Mouse (Mus musculus): Measurements from ENCODE around the gene Klk1b4. TPM values are rescaled to one million over a fixed set of nuclear protein-coding genes. Genes with fewer than 3 reads are reported as not detected.

Klk1b4 gene
- polyA plus RNA-seq, 1 experiment from 2014 or later: 0.16 TPM

DNA sequence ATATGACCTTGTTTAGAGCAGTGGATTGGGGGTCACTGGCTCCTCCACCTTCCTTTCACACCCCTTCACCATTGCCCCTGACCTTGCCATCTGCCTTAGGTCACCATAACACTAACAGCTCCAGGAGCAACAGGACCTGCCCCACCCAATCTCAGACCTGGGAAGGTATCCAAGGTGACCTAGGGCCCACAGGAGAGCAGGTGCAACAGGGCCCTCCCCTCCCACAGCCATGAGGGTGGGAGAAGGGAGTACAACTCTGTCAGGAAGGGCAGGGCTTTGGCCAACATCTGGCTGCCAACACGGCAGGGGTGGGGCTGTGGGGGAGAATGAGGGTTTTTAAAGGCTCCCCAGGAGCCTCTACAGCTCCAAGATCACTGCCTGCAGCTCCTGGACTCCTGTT lies 17.8 kb downstream of the Klk1b4 start, which contains the start of gene Klk1:
TSS of gene Klk1 (plus strand) at position 285 of the 400 bp plus-strand sequence.
- Histone ChIP-seq H3K9me3 (ENCODE audit: control insufficient read depth, low read length) (no peaks in the 10 kb centered on the region), H3K9ac (ENCODE audit: low read depth, low read length) (no peak within 1 kb of the TSS), H3K4me3 (ENCODE audit: low read length) (no peak within 1 kb of the TSS), H3K27ac (ENCODE audit: low read length) (no peak within 1 kb of the TSS), H3K4me1 (ENCODE audit: control insufficient read depth, insufficient read depth, low read length) (0 out of 2 replicates have a peak, but pooled peaks cover 4% of the 10 kb centered on the region), H3K27me3 (replicated peaks; ENCODE audit: control insufficient read depth, insufficient read depth, low read length) (no peaks in the 10 kb centered on the region), H3K36me3 (ENCODE audit: control insufficient read depth, insufficient read depth, low read length) (no peaks in the 10 kb centered on the region), H3K4me2 (ENCODE audit: low read depth, low read length) (no peak within 1 kb of the TSS)
- ATAC-seq: peak; percentile 66
- WGBS: 33% methylated on average over 1 of the region's 1 CpGs

DNA sequence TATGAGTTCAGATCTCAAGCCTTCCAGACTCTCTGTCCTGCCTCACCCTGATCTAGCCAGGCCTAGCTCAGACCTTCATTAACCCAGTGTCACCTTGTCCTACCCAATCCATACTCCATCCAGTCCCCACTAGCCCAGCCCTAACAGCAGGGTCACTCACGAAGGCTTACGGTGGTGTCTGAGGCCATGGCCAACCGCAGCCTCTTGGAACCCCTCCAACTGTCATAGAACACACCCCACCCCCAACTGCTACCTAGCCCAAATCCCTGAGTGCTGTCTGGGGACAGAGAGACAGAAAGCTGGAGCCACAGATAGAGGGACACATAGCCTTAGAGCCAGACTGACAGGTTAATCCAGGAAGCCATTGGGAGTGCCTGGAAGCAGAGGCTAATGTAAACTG lies 28.7 kb downstream of the Klk1b4 start, which contains the start of gene Gm36864:
TSS of gene Gm36864 (plus strand) at position 269 of the 400 bp plus-strand sequence.
- no peaks in the 10 kb centered on the region for H3K27me3 ChIP-seq (replicated peaks; ENCODE audit: control insufficient read depth, insufficient read depth, low read length)
- 71% methylated on average over 3 of the region's 3 CpGs for WGBS
- H3K4me2 ChIP-seq (ENCODE audit: low read depth, low read length): no peak within 1 kb of the TSS
- H3K36me3 ChIP-seq (ENCODE audit: control insufficient read depth, insufficient read depth, low read length): no peaks in the 10 kb centered on the region
- no peaks in the 10 kb centered on the region for H3K9me3 ChIP-seq (ENCODE audit: control insufficient read depth, low read length)
- no peak within 1 kb of the TSS for H3K9ac ChIP-seq (ENCODE audit: low read depth, low read length)
- ATAC-seq: no peak
- H3K4me1 ChIP-seq (ENCODE audit: control insufficient read depth, insufficient read depth, low read length): no peaks in the 10 kb centered on the region
- no peak within 1 kb of the TSS for H3K27ac ChIP-seq (ENCODE audit: low read length)
- no peak within 1 kb of the TSS for H3K4me3 ChIP-seq (ENCODE audit: low read length)

DNA sequence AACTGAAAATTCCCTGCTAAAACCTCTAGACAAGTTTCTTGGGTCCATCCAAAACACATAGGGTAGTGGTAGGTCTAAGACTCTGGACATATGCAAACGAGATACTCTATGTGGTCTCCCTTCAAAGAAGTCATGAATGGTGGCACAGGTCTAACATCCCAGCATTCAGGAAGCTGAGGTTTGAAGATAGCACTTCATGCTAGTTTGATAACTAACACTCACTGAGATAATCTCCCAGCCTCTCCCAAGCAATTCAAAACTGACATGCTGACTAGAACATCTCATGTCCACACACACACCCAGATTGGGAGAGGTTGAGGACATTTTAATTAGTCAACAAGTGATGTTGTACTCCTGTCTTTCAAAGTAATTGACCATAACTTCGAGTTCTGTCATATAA lies 32.7 kb downstream of the Klk1b4 start:
- H3K4me3 ChIP-seq (ENCODE audit: low read length): no peak overlapping the region
- WGBS: 61% methylated on average over 2 of the region's 2 CpGs
- no peaks in the 10 kb centered on the region for H3K27me3 ChIP-seq (replicated peaks; ENCODE audit: control insufficient read depth, insufficient read depth, low read length)
- ATAC-seq: no peak
- H3K9ac ChIP-seq (ENCODE audit: low read depth, low read length): no peak overlapping the region
- H3K4me2 ChIP-seq (ENCODE audit: low read depth, low read length): no peak overlapping the region
- H3K27ac ChIP-seq (ENCODE audit: low read length): no peak overlapping the region
- no peaks in the 10 kb centered on the region for H3K36me3 ChIP-seq (ENCODE audit: control insufficient read depth, insufficient read depth, low read length)
- no peaks in the 10 kb centered on the region for H3K9me3 ChIP-seq (ENCODE audit: control insufficient read depth, low read length)
- no peaks in the 10 kb centered on the region for H3K4me1 ChIP-seq (ENCODE audit: control insufficient read depth, insufficient read depth, low read length)

GRCm38 (mm10) chr7:44240712-44241111 lies 33.5 kb downstream of the Klk1b4 start:
- Histone ChIP-seq H3K36me3 (ENCODE audit: control insufficient read depth, insufficient read depth, low read length) (no peaks in the 10 kb centered on the region), H3K4me1 (ENCODE audit: control insufficient read depth, insufficient read depth, low read length) (peaks cover 6% of the 10 kb centered on the region), H3K27ac (ENCODE audit: low read length) (no peak overlapping the region), H3K9me3 (ENCODE audit: control insufficient read depth, low read length) (no peaks in the 10 kb centered on the region), H3K4me3 (ENCODE audit: low read length) (no peak overlapping the region), H3K9ac (ENCODE audit: low read depth, low read length) (no peak overlapping the region), H3K4me2 (ENCODE audit: low read depth, low read length) (no peak overlapping the region), H3K27me3 (replicated peaks; ENCODE audit: control insufficient read depth, insufficient read depth, low read length) (no peaks in the 10 kb centered on the region)
- WGBS: 67% methylated on average over 1 of the region's 1 CpGs
- no peak for ATAC-seq

DNA sequence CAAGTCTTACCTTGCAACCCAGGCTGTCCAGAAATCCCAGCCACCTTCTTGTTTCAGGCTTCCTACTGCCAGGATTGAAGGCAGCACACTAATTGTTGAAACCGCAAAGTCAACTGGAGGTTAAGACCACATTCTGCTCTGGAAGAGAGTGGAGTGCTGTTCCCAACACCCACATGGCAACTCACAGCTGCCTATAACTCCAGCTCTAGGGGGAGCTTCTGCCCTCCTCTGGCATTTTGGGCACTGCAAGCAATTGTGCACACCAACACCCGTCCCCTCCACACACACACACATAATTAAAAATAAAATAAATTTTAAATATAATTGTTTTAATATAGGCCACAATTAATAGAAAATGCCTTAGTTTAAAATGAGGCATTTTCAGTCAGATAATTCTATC lies 33.9 kb downstream of the Klk1b4 start:
- Histone ChIP-seq H3K4me1 (ENCODE audit: control insufficient read depth, insufficient read depth, low read length) (peaks cover 6% of the 10 kb centered on the region), H3K27ac (ENCODE audit: low read length) (no peak overlapping the region), H3K9me3 (ENCODE audit: control insufficient read depth, low read length) (no peaks in the 10 kb centered on the region), H3K4me3 (ENCODE audit: low read length) (no peak overlapping the region), H3K27me3 (replicated peaks; ENCODE audit: control insufficient read depth, insufficient read depth, low read length) (no peaks in the 10 kb centered on the region), H3K4me2 (ENCODE audit: low read depth, low read length) (no peak overlapping the region), H3K9ac (ENCODE audit: low read depth, low read length) (no peak overlapping the region), H3K36me3 (ENCODE audit: control insufficient read depth, insufficient read depth, low read length) (no peaks in the 10 kb centered on the region)
- no peak for ATAC-seq
- WGBS: 63% methylated on average over 2 of the region's 2 CpGs

DNA sequence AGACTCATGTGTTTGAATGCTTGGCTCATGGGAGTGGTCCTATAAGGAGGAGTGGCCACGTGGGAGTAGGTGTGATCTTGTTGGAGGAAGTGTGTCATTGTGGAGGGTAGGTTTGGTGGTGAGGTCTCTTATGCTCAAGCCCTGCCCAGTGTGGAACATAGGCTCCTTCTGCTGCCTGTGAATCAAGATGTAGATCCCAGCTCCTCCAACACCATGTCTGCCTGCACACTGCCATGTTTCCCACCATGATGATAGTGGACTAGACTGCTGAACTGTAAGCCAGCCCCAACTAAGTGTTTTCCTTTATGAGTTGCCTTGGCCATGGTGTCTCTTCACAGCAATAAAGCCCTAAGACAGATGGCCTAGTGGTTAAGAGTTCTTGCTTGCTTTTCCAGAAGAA lies 36.8 kb downstream of the Klk1b4 start:
- H3K4me2 ChIP-seq (ENCODE audit: low read depth, low read length): no peak overlapping the region
- WGBS: 57% methylated on average over 1 of the region's 1 CpGs

DNA sequence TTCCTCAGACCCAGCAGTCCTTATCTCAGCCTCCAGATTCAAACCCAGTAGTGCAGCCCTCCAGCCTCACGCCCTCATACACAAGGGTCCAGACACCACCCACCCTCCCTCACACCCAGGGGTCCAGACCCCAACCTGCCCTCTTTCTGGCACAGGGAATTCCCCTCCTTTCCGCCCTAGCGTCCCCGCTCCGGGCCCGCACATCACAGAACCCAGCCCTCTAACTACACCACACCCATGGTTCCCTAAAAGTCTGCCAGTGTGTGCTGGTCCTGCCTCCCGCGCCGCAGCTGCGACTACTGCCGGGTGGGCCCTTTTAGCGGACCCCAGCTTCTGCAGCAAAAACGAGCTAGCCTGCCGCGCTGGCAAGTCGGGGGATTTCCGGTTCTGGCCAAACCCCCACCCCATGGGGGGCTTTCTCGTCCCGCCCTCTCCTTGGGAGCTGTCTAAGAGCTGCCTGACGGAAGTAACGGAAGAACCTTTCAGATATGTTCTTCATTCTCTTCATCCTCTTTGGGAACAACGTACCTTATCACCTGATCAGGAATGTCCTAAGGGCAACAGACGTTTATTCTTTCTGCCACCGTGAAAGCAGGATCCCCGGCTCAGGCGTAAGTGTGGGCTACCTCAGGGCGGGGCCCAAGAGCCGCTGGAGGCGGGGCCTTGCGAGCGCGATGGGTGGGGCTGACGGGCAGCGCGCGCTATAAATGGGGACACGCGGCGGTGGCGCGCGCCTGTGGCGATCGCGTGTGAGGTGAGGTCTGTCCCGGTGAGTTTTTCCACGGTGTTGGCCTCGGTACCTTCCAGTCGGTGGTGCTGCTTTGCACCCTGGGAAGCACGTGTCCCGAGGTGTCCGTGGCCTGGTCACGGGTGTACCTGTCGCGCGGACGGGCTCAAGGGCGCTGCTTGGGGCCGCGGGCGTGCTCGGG lies 39.1 kb downstream of the Klk1b4 start, which contains the start of the genes 1700028J19Rik and 2410002F23Rik:
TSS of gene 1700028J19Rik (minus strand) at position 641 of the 929 bp plus-strand sequence.
TSS of gene 2410002F23Rik (plus strand) at position 668 of the 929 bp plus-strand sequence.
- peak within 1 kb of the TSS; percentile 79 for H3K4me2 ChIP-seq (ENCODE audit: low read depth, low read length)
- peak within 1 kb of the TSS; percentile 94 for H3K9ac ChIP-seq (ENCODE audit: low read depth, low read length)
- under 1% methylated on average over 62 of the region's 62 CpGs for WGBS
- no peaks in the 10 kb centered on the region for H3K27me3 ChIP-seq (replicated peaks; ENCODE audit: control insufficient read depth, insufficient read depth, low read length)
- H3K9me3 ChIP-seq (ENCODE audit: control insufficient read depth, low read length): no peaks in the 10 kb centered on the region
- peak within 1 kb of the TSS; percentile 87 for H3K27ac ChIP-seq (ENCODE audit: low read length)
- H3K4me1 ChIP-seq (ENCODE audit: control insufficient read depth, insufficient read depth, low read length): peaks cover 16% of the 10 kb centered on the region
- peaks cover 15% of the 10 kb centered on the region for H3K36me3 ChIP-seq (ENCODE audit: control insufficient read depth, insufficient read depth, low read length)
- H3K4me3 ChIP-seq (ENCODE audit: low read length): peak within 1 kb of the TSS; percentile 84
- peak; percentile 88 for ATAC-seq

More for the DNA sequence above, 36.8 kb downstream of the Klk1b4 start:
- H3K36me3 ChIP-seq (ENCODE audit: control insufficient read depth, insufficient read depth, low read length): no peaks in the 10 kb centered on the region
- H3K4me3 ChIP-seq (ENCODE audit: low read length): no peak overlapping the region
- H3K4me1 ChIP-seq (ENCODE audit: control insufficient read depth, insufficient read depth, low read length): peaks cover 11% of the 10 kb centered on the region
- no peak overlapping the region for H3K9ac ChIP-seq (ENCODE audit: low read depth, low read length)
- ATAC-seq: no peak
- H3K27ac ChIP-seq (ENCODE audit: low read length): no peak overlapping the region
- no peaks in the 10 kb centered on the region for H3K9me3 ChIP-seq (ENCODE audit: control insufficient read depth, low read length)
- H3K27me3 ChIP-seq (replicated peaks; ENCODE audit: control insufficient read depth, insufficient read depth, low read length): no peaks in the 10 kb centered on the region

- H3K9ac ChIP-seq (ENCODE audit: low read depth, low read length): peak overlapping the region; percentile 94
- WGBS: under 1% methylated on average over 23 of the region's 23 CpGs
- peak overlapping the region; percentile 84 for H3K4me3 ChIP-seq (ENCODE audit: low read length)
- peaks cover 15% of the 10 kb centered on the region for H3K36me3 ChIP-seq (ENCODE audit: control insufficient read depth, insufficient read depth, low read length)
- H3K9me3 ChIP-seq (ENCODE audit: control insufficient read depth, low read length): no peaks in the 10 kb centered on the region
- ATAC-seq: peak; percentile 43
- H3K27me3 ChIP-seq (replicated peaks; ENCODE audit: control insufficient read depth, insufficient read depth, low read length): no peaks in the 10 kb centered on the region
- H3K27ac ChIP-seq (ENCODE audit: low read length): peak overlapping the region; percentile 87
- peak overlapping the region; percentile 79 for H3K4me2 ChIP-seq (ENCODE audit: low read depth, low read length)
- H3K4me1 ChIP-seq (ENCODE audit: control insufficient read depth, insufficient read depth, low read length): peaks cover 16% of the 10 kb centered on the region
Observed at GRCm38 (mm10) chr7:44246984-44247470, 39.8 kb downstream of the Klk1b4 start.

GRCm38 (mm10) chr7:44247971-44248370 lies 40.7 kb downstream of the Klk1b4 start:
- H3K4me1 ChIP-seq (ENCODE audit: control insufficient read depth, insufficient read depth, low read length): peaks cover 16% of the 10 kb centered on the region
- H3K9ac ChIP-seq (ENCODE audit: low read depth, low read length): 0 out of 2 replicates have a peak overlapping the region, but pooled peaks have one; percentile 94
- H3K27me3 ChIP-seq (replicated peaks; ENCODE audit: control insufficient read depth, insufficient read depth, low read length): no peaks in the 10 kb centered on the region
- WGBS: 87% methylated on average over 2 of the region's 2 CpGs
- peaks cover 19% of the 10 kb centered on the region for H3K36me3 ChIP-seq (ENCODE audit: control insufficient read depth, insufficient read depth, low read length)
- peak overlapping the region; percentile 84 for H3K4me3 ChIP-seq (ENCODE audit: low read length)
- no peak for ATAC-seq
- no peaks in the 10 kb centered on the region for H3K9me3 ChIP-seq (ENCODE audit: control insufficient read depth, low read length)
- peak overlapping the region; percentile 79 for H3K4me2 ChIP-seq (ENCODE audit: low read depth, low read length)
- no peak overlapping the region for H3K27ac ChIP-seq (ENCODE audit: low read length)

Measured in intestine, embryonic 16.5 days (tissue).